Mouse (Mus musculus) brain, embryonic 14.5 days (tissue): ENCODE data around the gene Adamts16.

Experiments used
- CTCF ChIP-seq: fragments of 200-500 bp; IDR thresholded peaks from 2 replicates; pipeline ENCODE4 v1.5.1; 2012; ENCODE audit warnings: inconsistent platforms, mild to moderate bottlenecking, moderate library complexity, borderline replicate concordance; ENCODE audit not compliant: insufficient read depth, insufficient read length; ENCODE audit errors: extremely low read depth
- POLR2A ChIP-seq: fragments of 200-500 bp; IDR thresholded peaks from 2 replicates; pipeline ENCODE4 v1.6.1; 2012; ENCODE audit warnings: mild to moderate bottlenecking, inconsistent platforms, borderline replicate concordance; ENCODE audit not compliant: poor library complexity, insufficient read depth, insufficient read length, severe bottlenecking; ENCODE audit errors: extremely low read depth

DNA sequence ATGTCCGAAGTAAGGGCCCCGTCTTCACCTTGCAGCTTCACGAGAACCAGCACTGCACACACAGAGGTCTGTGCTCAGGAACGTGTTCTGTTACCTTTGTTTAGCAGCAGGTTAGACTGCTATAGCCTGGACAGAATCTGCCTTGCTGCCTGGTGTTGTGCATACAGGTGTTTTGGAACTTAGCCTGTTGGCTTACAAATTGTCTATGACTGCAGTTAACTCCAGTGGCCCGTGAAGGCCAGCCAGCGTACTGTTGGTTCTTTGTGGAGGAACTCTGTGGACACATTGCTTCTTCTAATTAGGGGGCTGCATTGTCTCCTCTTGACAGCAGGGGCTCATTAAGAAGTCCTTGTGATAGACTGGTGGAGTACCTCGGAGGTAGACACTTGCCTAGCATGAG is 3.9 kb upstream of the Adamts16 start:
- TF ChIP-seq CTCF (no peak), POLR2A (no peak)
